Mouse (Mus musculus): ENCODE measurements around the gene 1700047I17Rik2. TPM values are rescaled to one million over a fixed set of nuclear protein-coding genes. Genes with fewer than 3 reads are reported as not detected.
A peak's percentile ranks its signal among the peaks of the same experiment; 100 is the strongest.
"Not testable (repeated sequence)": the region's sequence is repeated elsewhere in the genome, so short reads cannot be mapped to it uniquely, and the experiment has no call there.

Gene 1700047I17Rik2
- polyA plus RNA-seq (2016; fragmentation: Nextera tagmentation; extraction: Ambion mirVana): 6.2 TPM in 1 of 2 replicates, not detected in the other

- H3K27me3 ChIP-seq; H3K4me3 ChIP-seq; H3K4me2 ChIP-seq (replicated peaks); H3K36me3 ChIP-seq; H3K4me1 ChIP-seq; H3K9me3 ChIP-seq; H3K9ac ChIP-seq; H3K27ac ChIP-seq: not testable (repeated sequence)
- no CpG with 5 or more reads among the region's 40 CpGs for WGBS
- ATAC-seq (ENCODE audit: insufficient number of reproducible peaks, insufficient read depth, low FRiP score, low TSS enrichment): peak; percentile 96
Measured at GRCm38 (mm10) chr12:55199306-55199705, at the start of gene 1700047I17Rik2. Gene 1700047I17Rik2 (plus strand): TSS chr12:55199592.

- WGBS: no CpG with 5 or more reads among the region's 57 CpGs
Measured at GRCm38 (mm10) chr12:55154559-55155448, 44.6 kb upstream of the 1700047I17Rik2 start, which contains the start of gene Srp54b. Gene Srp54b (plus strand): TSS chr12:55155104.

GRCm38 (mm10) chr12:55155449-55155783 lies 44.0 kb upstream of the 1700047I17Rik2 start:
- ATAC-seq (ENCODE audit: insufficient number of reproducible peaks, insufficient read depth, low FRiP score, low TSS enrichment); H3K9me3 ChIP-seq; H3K9ac ChIP-seq; H3K4me2 ChIP-seq (replicated peaks); H3K36me3 ChIP-seq; H3K27me3 ChIP-seq; H3K4me1 ChIP-seq; H3K27ac ChIP-seq: not testable (repeated sequence)
- WGBS: 2% methylated on average over 11 of the region's 24 CpGs
- peak overlapping the region; percentile 29 for H3K4me3 ChIP-seq

More at GRCm38 (mm10) chr12:55154559-55155448, 44.6 kb upstream of the 1700047I17Rik2 start, which contains the start of gene Srp54b:
- H3K27ac ChIP-seq; H3K9ac ChIP-seq; H3K4me2 ChIP-seq (replicated peaks); H3K27me3 ChIP-seq; H3K36me3 ChIP-seq; H3K9me3 ChIP-seq; H3K4me1 ChIP-seq: not testable (repeated sequence)
- peak within 1 kb of the TSS; percentile 29 for H3K4me3 ChIP-seq
- peak; percentile 98 for ATAC-seq (ENCODE audit: insufficient number of reproducible peaks, insufficient read depth, low FRiP score, low TSS enrichment)

- H3K9ac ChIP-seq; H3K9me3 ChIP-seq; H3K4me2 ChIP-seq (replicated peaks); ATAC-seq (ENCODE audit: insufficient number of reproducible peaks, insufficient read depth, low FRiP score, low TSS enrichment); H3K27me3 ChIP-seq; H3K27ac ChIP-seq; H3K36me3 ChIP-seq; H3K4me3 ChIP-seq; H3K4me1 ChIP-seq: not testable (repeated sequence)
- no CpG with 5 or more reads among the region's 7 CpGs for WGBS
Measured at GRCm38 (mm10) chr12:55167034-55167557, 32.3 kb upstream of the 1700047I17Rik2 start.

- not testable (repeated sequence) for H3K27ac ChIP-seq; H3K36me3 ChIP-seq; H3K9ac ChIP-seq; H3K27me3 ChIP-seq; H3K4me2 ChIP-seq (replicated peaks); H3K4me1 ChIP-seq; H3K9me3 ChIP-seq; ATAC-seq (ENCODE audit: insufficient number of reproducible peaks, insufficient read depth, low FRiP score, low TSS enrichment); H3K4me3 ChIP-seq
- no CpG with 5 or more reads among the region's 8 CpGs for WGBS
Measured at GRCm38 (mm10) chr12:55187686-55188085, 11.7 kb upstream of the 1700047I17Rik2 start.

GRCm38 (mm10) chr12:55189127-55189526 lies 10.3 kb upstream of the 1700047I17Rik2 start:
- not testable (repeated sequence) for H3K9ac ChIP-seq; H3K27ac ChIP-seq; H3K4me3 ChIP-seq; H3K27me3 ChIP-seq; H3K9me3 ChIP-seq; H3K4me1 ChIP-seq; H3K36me3 ChIP-seq; H3K4me2 ChIP-seq (replicated peaks); ATAC-seq (ENCODE audit: insufficient number of reproducible peaks, insufficient read depth, low FRiP score, low TSS enrichment)
- no CpG with 5 or more reads among the region's 5 CpGs for WGBS

- H3K4me1 ChIP-seq; H3K9ac ChIP-seq; H3K9me3 ChIP-seq; H3K27me3 ChIP-seq; H3K36me3 ChIP-seq; H3K4me2 ChIP-seq (replicated peaks); H3K27ac ChIP-seq; H3K4me3 ChIP-seq: not testable (repeated sequence)
- WGBS: no CpG with 5 or more reads among the region's 18 CpGs
- peak; percentile 17; the same call in 1 of the 2 replicates for ATAC-seq (ENCODE audit: insufficient number of reproducible peaks, insufficient read depth, low FRiP score, low TSS enrichment)
Measured at GRCm38 (mm10) chr12:55199799-55200198, 407 bp downstream of the 1700047I17Rik2 start.

GRCm38 (mm10) chr12:55212944-55213343 lies 13.6 kb downstream of the 1700047I17Rik2 start:
- H3K4me3 ChIP-seq; H3K9me3 ChIP-seq; H3K4me1 ChIP-seq; ATAC-seq (ENCODE audit: insufficient number of reproducible peaks, insufficient read depth, low FRiP score, low TSS enrichment); H3K27ac ChIP-seq; H3K9ac ChIP-seq; H3K36me3 ChIP-seq; H3K4me2 ChIP-seq (replicated peaks); H3K27me3 ChIP-seq: not testable (repeated sequence)
- WGBS: no CpG with 5 or more reads among the region's 6 CpGs

- H3K36me3 ChIP-seq; H3K27ac ChIP-seq; H3K9ac ChIP-seq; H3K4me2 ChIP-seq (replicated peaks); H3K9me3 ChIP-seq; H3K27me3 ChIP-seq; H3K4me1 ChIP-seq: not testable (repeated sequence)
- H3K4me3 ChIP-seq: peak within 1 kb of the TSS; percentile 38
- WGBS: no CpG with 5 or more reads among the region's 57 CpGs
- peak; percentile 98 for ATAC-seq (ENCODE audit: insufficient number of reproducible peaks, insufficient read depth, low FRiP score, low TSS enrichment)
Measured at GRCm38 (mm10) chr12:55229626-55230519, 30.5 kb downstream of the 1700047I17Rik2 start, which contains the start of gene Srp54c. Gene Srp54c (plus strand): TSS chr12:55230168.

GRCm38 (mm10) chr12:55230520-55230861 lies 31.1 kb downstream of the 1700047I17Rik2 start:
- H3K27me3 ChIP-seq; H3K9me3 ChIP-seq; H3K4me2 ChIP-seq (replicated peaks); H3K27ac ChIP-seq; H3K4me1 ChIP-seq; H3K9ac ChIP-seq; ATAC-seq (ENCODE audit: insufficient number of reproducible peaks, insufficient read depth, low FRiP score, low TSS enrichment); H3K36me3 ChIP-seq: not testable (repeated sequence)
- peak overlapping the region; percentile 38 for H3K4me3 ChIP-seq
- 0% methylated on average over 13 of the region's 25 CpGs for WGBS

- H3K4me3 ChIP-seq; H3K9ac ChIP-seq; H3K36me3 ChIP-seq; H3K9me3 ChIP-seq; ATAC-seq (ENCODE audit: insufficient number of reproducible peaks, insufficient read depth, low FRiP score, low TSS enrichment); H3K27me3 ChIP-seq; H3K4me2 ChIP-seq (replicated peaks); H3K4me1 ChIP-seq; H3K27ac ChIP-seq: not testable (repeated sequence)
- WGBS: no CpG with 5 or more reads among the region's 8 CpGs
Measured at GRCm38 (mm10) chr12:55242243-55242642, 42.9 kb downstream of the 1700047I17Rik2 start.
